Mouse (Mus musculus) myocyte (in vitro differentiated cells): Measurements from ENCODE around the gene Fndc3a. TPM values are rescaled to one million over a fixed set of nuclear protein-coding genes. Genes with fewer than 3 reads are reported as not detected.

ENCODE experiments used
- H3K27me3 ChIP-seq: one replicate; pipeline ENCODE4 v1.6.1; 2011; ENCODE audit not compliant: control insufficient read depth, insufficient read depth, insufficient read length
- H3K36me3 ChIP-seq: one replicate; pipeline ENCODE4 v1.6.1; 2011; ENCODE audit not compliant: control insufficient read depth, insufficient read depth
- H3K4me2 ChIP-seq: one replicate; pipeline ENCODE4 v1.6.1; 2011; ENCODE audit warnings: low read depth, control low read depth
- H3K4me3 ChIP-seq: one replicate; pipeline ENCODE4 v1.5.1; 2011; ENCODE audit warnings: mild to moderate bottlenecking, control low read depth, moderate library complexity
- H3K79me2 ChIP-seq: one replicate; pipeline ENCODE4 v1.6.1; 2011; ENCODE audit not compliant: control insufficient read depth, insufficient read depth
- H3ac ChIP-seq: one replicate; pipeline ENCODE4 v1.6.1; 2011; ENCODE audit not compliant: control insufficient read depth, insufficient read length
- MYOG ChIP-seq, 3 experiments: IDR thresholded peaks; one replicate each; pipeline ENCODE4 v1.6.1; 2011; ENCODE audit warnings: control low read depth in 2 of 3, low read depth in 2 of 3, mild to moderate bottlenecking in 2 of 3; ENCODE audit not compliant: insufficient read length in 2 of 3, control insufficient read depth in 1 of 3, insufficient read depth in 1 of 3
- POLR2AphosphoS2 ChIP-seq: IDR thresholded peaks from one replicate; pipeline ENCODE4 v1.6.1; 2011; ENCODE audit warnings: low read depth, control low read depth; ENCODE audit not compliant: insufficient read length
- USF1 ChIP-seq: IDR thresholded peaks from one replicate; pipeline ENCODE4 v1.6.1; 2011; ENCODE audit warnings: low read depth, mild to moderate bottlenecking, control low read depth, moderate library complexity
- polyA plus RNA-seq: library from polyadenylated mRNA; unstranded; fragments of >200 nt; fragmentation: generic; extraction: Trizol; gene quantifications from one replicate; pipeline ENCODE4 v1.2.1, GENCODE M21; 2012; ENCODE audit warnings: missing spikeins

Fndc3a gene
- polyA plus RNA-seq, 1 experiment: 7.2 TPM

DNA sequence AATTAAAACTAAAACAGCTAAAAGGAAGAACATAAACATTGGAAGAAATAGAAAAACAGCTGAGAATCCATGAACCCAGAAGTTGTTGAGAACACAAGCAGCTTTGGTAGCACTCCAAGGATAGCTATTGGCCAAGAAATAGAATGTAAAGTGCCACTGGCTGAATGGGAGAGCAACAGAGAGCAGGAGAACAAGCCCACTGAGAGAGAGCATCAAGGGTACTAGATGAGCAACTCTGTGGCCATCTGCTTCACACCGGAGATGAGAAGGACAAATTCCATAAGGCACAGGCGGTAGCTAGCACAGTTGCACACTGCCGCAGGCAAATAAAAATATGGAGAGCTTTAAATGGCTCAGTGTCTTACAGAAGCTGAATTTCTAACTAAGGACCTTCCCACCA is 219.4 kb downstream of the Fndc3a start:
- Histone ChIP-seq H3K4me2 (no peak overlapping the region), H3ac (no peak overlapping the region), H3K36me3 (no peaks in the 10 kb centered on the region), H3K79me2 (no peaks in the 10 kb centered on the region), H3K27me3 (peaks cover 14% of the 10 kb centered on the region), H3K4me3 (no peak overlapping the region)
- TF ChIP-seq MYOG (IDR thresholded peaks at IDR 0.05; ENCODE audit: control insufficient read depth in 1 of 3, insufficient read depth in 1 of 3, insufficient read length in 2 of 3, low read depth in 2 of 3) (no peak), USF1 (no peak), POLR2AphosphoS2 (no peak)

Other genes with a start within 250 kb of the Fndc3a start
- gene Gm9195, start 218.2 kb downstream of the Fndc3a start, polyA plus RNA-seq: not detected